Mouse (Mus musculus) kidney, adult 2 months (tissue): ENCODE measurements around the gene Rac3.

Experiments used
- CTCF ChIP-seq: fragments of 200-500 bp; conservative IDR thresholded peaks from 2 replicates; pipeline ENCODE4 v1.5.1; 2011; ENCODE audit warnings: low read depth, mild to moderate bottlenecking, control low read depth, low read length, moderate library complexity, mixed read lengths; ENCODE audit not compliant: insufficient read depth, insufficient read length
- POLR2A ChIP-seq: fragments of 200-500 bp; IDR thresholded peaks from one replicate; pipeline ENCODE4 v1.6.1; 2011; ENCODE audit warnings: low read depth, low read length, control low read depth

DNA sequence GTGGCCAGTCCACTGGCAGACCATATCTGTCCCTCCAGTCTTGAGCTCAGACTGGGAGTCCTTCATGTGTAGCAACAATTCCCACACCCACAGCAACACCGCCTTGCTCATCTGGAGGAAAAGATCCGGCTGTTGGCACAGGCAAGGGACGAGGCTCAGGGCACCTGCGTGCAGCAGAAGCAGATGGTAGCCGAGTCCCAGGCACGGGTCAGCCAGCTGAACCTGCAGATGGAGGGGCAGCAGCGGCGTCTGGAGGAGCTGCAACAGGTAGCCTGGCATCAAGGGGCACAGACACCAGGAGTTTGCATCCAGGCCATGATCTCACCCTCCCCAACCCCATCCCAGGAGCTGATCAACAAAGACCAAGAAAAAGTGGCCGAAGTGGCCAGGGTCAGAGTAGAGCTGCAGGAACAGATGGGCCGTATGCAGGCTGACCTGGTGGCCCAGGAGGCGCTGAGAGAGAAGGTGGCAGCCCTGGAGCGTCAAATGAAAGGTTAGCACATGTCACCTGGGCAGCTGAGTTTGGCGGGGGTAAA, 1.4 kb upstream of the Rac3 start:
- no peak for TF ChIP-seq CTCF
- TF ChIP-seq POLR2A, result no peak
